Mouse (Mus musculus) testis, adult 2 months (tissue): Measurements from ENCODE around the gene Ctnnal1. TPM values are rescaled to one million over a fixed set of nuclear protein-coding genes. Genes with fewer than 3 reads are reported as not detected.
A peak's percentile ranks its signal among the peaks of the same experiment; 100 is the strongest.

ENCODE experiments used
- H3K27ac ChIP-seq: fragments of 200-500 bp; 2 replicates; pipeline ENCODE4 v1.5.1; 2012; ENCODE audit warnings: low read depth, low read length; ENCODE audit not compliant: control insufficient read depth, insufficient read depth
- H3K27me3 ChIP-seq: fragments of 200-500 bp; 2 replicates; pipeline ENCODE4 v1.6.1; 2012; ENCODE audit warnings: mild to moderate bottlenecking, low read length, moderate library complexity; ENCODE audit not compliant: control insufficient read depth, insufficient read depth
- H3K36me3 ChIP-seq: fragments of 200-500 bp; 2 replicates; pipeline ENCODE4 v1.6.1; 2012; ENCODE audit warnings: mild to moderate bottlenecking, low read length; ENCODE audit not compliant: control insufficient read depth, insufficient read depth
- H3K4me1 ChIP-seq: fragments of 200-500 bp; 2 replicates; pipeline ENCODE4 v1.6.1; 2012; ENCODE audit warnings: low read length; ENCODE audit not compliant: control insufficient read depth, insufficient read depth
- H3K4me3 ChIP-seq: fragments of 200-500 bp; 2 replicates; pipeline ENCODE4 v1.5.1; 2012; ENCODE audit warnings: low read depth, mild to moderate bottlenecking, low read length, moderate library complexity, mixed read lengths; ENCODE audit not compliant: control insufficient read depth
- CTCF ChIP-seq: fragments of 200-500 bp; IDR thresholded peaks from 2 replicates; pipeline ENCODE4 v1.5.1; 2012; ENCODE audit warnings: low read depth, mild to moderate bottlenecking, inconsistent platforms, low read length, moderate library complexity; ENCODE audit not compliant: control insufficient read depth, insufficient read depth, insufficient replicate concordance
- POLR2A ChIP-seq: fragments of 200-500 bp; IDR thresholded peaks from 2 replicates; pipeline ENCODE4 v1.6.1; 2012; ENCODE audit warnings: low read depth, mild to moderate bottlenecking, inconsistent platforms, low read length, moderate library complexity; ENCODE audit not compliant: control insufficient read depth
- polyA plus RNA-seq: library from polyadenylated mRNA; depleted of rRNA; stranded (reverse); fragments of >200 nt; gene quantifications from 2 replicates; pipeline ENCODE4 v1.2.3, GENCODE M21; 2012

Ctnnal1 gene
- polyA plus RNA-seq, 1 experiment = 7.3 TPM

- H3K36me3 ChIP-seq = no peaks in the 10 kb centered on the region
- H3K27ac ChIP-seq = peak overlapping the region; percentile 23; the same call in 1 of the 2 replicates
- no peaks in the 10 kb centered on the region for H3K27me3 ChIP-seq
- no peak overlapping the region for H3K4me3 ChIP-seq
- TF ChIP-seq POLR2A (no peak), CTCF (no peak)
- peaks cover 4% of the 10 kb centered on the region; the same call in 1 of the 2 replicates for H3K4me1 ChIP-seq
Measured at GRCm38 (mm10) chr4:56829511-56829921, 35.5 kb downstream of the Ctnnal1 start.

GRCm38 (mm10) chr4:56828932-56829331, 36.1 kb downstream of the Ctnnal1 start:
- TF ChIP-seq CTCF = no peak
- TF ChIP-seq POLR2A = no peak
- no peaks in the 10 kb centered on the region for H3K27me3 ChIP-seq
- H3K36me3 ChIP-seq = no peaks in the 10 kb centered on the region
- peak overlapping the region; percentile 32; the same call in 1 of the 2 replicates for H3K27ac ChIP-seq
- H3K4me3 ChIP-seq = no peak overlapping the region
- H3K4me1 ChIP-seq = peaks cover 4% of the 10 kb centered on the region; the same call in 1 of the 2 replicates

GRCm38 (mm10) chr4:56824231-56824630, 40.8 kb downstream of the Ctnnal1 start:
- Histone ChIP-seq H3K4me1 (no peaks in the 10 kb centered on the region; the same call in 1 of the 2 replicates), H3K27ac (peak overlapping the region; percentile 32), H3K4me3 (no peak overlapping the region), H3K36me3 (no peaks in the 10 kb centered on the region), H3K27me3 (no peaks in the 10 kb centered on the region)
- no peak for TF ChIP-seq POLR2A

GRCm38 (mm10) chr4:56820017-56820550, 44.9 kb downstream of the Ctnnal1 start:
- H3K27me3 ChIP-seq = no peaks in the 10 kb centered on the region
- no peak overlapping the region for H3K27ac ChIP-seq
- TF ChIP-seq CTCF (no peak), POLR2A (no peak)
- H3K4me3 ChIP-seq = no peak overlapping the region
- no peaks in the 10 kb centered on the region for H3K36me3 ChIP-seq
- H3K4me1 ChIP-seq = no peaks in the 10 kb centered on the region

GRCm38 (mm10) chr4:56815131-56815530, 49.9 kb downstream of the Ctnnal1 start:
- TF ChIP-seq CTCF (no peak), POLR2A (no peak)
- Histone ChIP-seq H3K27ac (no peak overlapping the region), H3K4me3 (no peak overlapping the region), H3K36me3 (no peaks in the 10 kb centered on the region), H3K27me3 (no peaks in the 10 kb centered on the region), H3K4me1 (no peaks in the 10 kb centered on the region)

- Histone ChIP-seq H3K4me3 (no peak overlapping the region), H3K4me1 (no peaks in the 10 kb centered on the region), H3K27ac (no peak overlapping the region), H3K36me3 (no peaks in the 10 kb centered on the region), H3K27me3 (no peaks in the 10 kb centered on the region)
- TF ChIP-seq POLR2A = no peak
- TF ChIP-seq CTCF = no peak
Measured at GRCm38 (mm10) chr4:56812096-56812495, 52.9 kb downstream of the Ctnnal1 start.

GRCm38 (mm10) chr4:56811642-56812041, 53.3 kb downstream of the Ctnnal1 start:
- H3K27me3 ChIP-seq = no peaks in the 10 kb centered on the region
- no peak overlapping the region for H3K27ac ChIP-seq
- no peaks in the 10 kb centered on the region; the same call in 1 of the 2 replicates for H3K36me3 ChIP-seq
- no peak for TF ChIP-seq POLR2A
- TF ChIP-seq CTCF = no peak
- H3K4me1 ChIP-seq = no peaks in the 10 kb centered on the region
- H3K4me3 ChIP-seq = no peak overlapping the region

GRCm38 (mm10) chr4:56809050-56809449, 55.9 kb downstream of the Ctnnal1 start:
- no peak for TF ChIP-seq CTCF
- TF ChIP-seq POLR2A = no peak
- no peaks in the 10 kb centered on the region; the same call in 1 of the 2 replicates for H3K36me3 ChIP-seq
- H3K27me3 ChIP-seq = no peaks in the 10 kb centered on the region

More at GRCm38 (mm10) chr4:56809050-56809449, 55.9 kb downstream of the Ctnnal1 start:
- no peak overlapping the region for H3K4me3 ChIP-seq
- H3K27ac ChIP-seq = no peak overlapping the region
- H3K4me1 ChIP-seq = no peaks in the 10 kb centered on the region
